Mouse (Mus musculus) hindbrain, embryonic 16.5 days (tissue): ENCODE results near the gene Bend5. TPM values are rescaled to one million over a fixed set of nuclear protein-coding genes. Genes with fewer than 3 reads are reported as not detected.

Experiments used
- ATAC-seq: fragments of 200-750 bp; cut with Nextera tagmentation; 2 replicates; pipeline ENCODE4 v1.8.0; 2017; ENCODE audit warnings: moderate TSS enrichment, moderate library complexity
- H3K27ac ChIP-seq: fragments of 300-500 bp; sonication (generic); 2 replicates; pipeline ENCODE4 v1.5.1; 2014; ENCODE audit warnings: low read depth, mild to moderate bottlenecking, control low read depth, low read length, moderate library complexity
- H3K27me3 ChIP-seq: fragments of 300-500 bp; sonication (generic); replicated peaks from 2 replicates; pipeline ENCODE4 v1.6.1; 2014; ENCODE audit warnings: low read length; ENCODE audit not compliant: control insufficient read depth, insufficient read depth
- H3K36me3 ChIP-seq: fragments of 300-500 bp; sonication (generic); 2 replicates; pipeline ENCODE4 v1.6.1; 2014; ENCODE audit warnings: mild to moderate bottlenecking, low read length, moderate library complexity, mixed read lengths; ENCODE audit not compliant: control insufficient read depth, insufficient read depth
- H3K4me1 ChIP-seq: fragments of 300-500 bp; sonication (generic); 2 replicates; pipeline ENCODE4 v1.6.1; 2014; ENCODE audit warnings: low read depth, low read length; ENCODE audit not compliant: control insufficient read depth, insufficient read depth
- H3K4me2 ChIP-seq: fragments of 300-500 bp; sonication (generic); 2 replicates; pipeline ENCODE4 v1.6.1; 2014; ENCODE audit warnings: mild to moderate bottlenecking, low read length, control low read depth, moderate library complexity
- H3K4me3 ChIP-seq: fragments of 300-500 bp; sonication (generic); 2 replicates; pipeline ENCODE4 v1.5.1; 2014; ENCODE audit warnings: mild to moderate bottlenecking, low read length, control low read depth, moderate library complexity
- H3K9ac ChIP-seq: fragments of 300-500 bp; sonication (generic); 2 replicates; pipeline ENCODE4 v1.6.1; 2014; ENCODE audit warnings: low read depth, mild to moderate bottlenecking, control low read depth, low read length, moderate library complexity
- H3K9me3 ChIP-seq: fragments of 300-500 bp; sonication (generic); 2 replicates; pipeline ENCODE4 v1.6.1; 2014; ENCODE audit warnings: mild to moderate bottlenecking, low read length, moderate library complexity; ENCODE audit not compliant: control insufficient read depth
- WGBS: fragments of 180-500 bp; shearing (Covaris S2); extraction: QIAGEN DNeasy Blood & Tissue Kit; methylation state at CpG from one replicate; pipeline ENCODE4 v1.1.7; 2014; 5-methylcytosine and 5-hydroxymethylcytosine counted together
- polyA plus RNA-seq: library from polyadenylated mRNA; unstranded; fragments of >200 nt; fragmentation: Nextera tagmentation; extraction: Ambion mirVana; gene quantifications from 2 replicates; pipeline ENCODE4 v1.2.1, GENCODE M21; 2015

Bend5 gene
- polyA plus RNA-seq, 1 experiment from 2014 or later = 44.9 TPM

DNA sequence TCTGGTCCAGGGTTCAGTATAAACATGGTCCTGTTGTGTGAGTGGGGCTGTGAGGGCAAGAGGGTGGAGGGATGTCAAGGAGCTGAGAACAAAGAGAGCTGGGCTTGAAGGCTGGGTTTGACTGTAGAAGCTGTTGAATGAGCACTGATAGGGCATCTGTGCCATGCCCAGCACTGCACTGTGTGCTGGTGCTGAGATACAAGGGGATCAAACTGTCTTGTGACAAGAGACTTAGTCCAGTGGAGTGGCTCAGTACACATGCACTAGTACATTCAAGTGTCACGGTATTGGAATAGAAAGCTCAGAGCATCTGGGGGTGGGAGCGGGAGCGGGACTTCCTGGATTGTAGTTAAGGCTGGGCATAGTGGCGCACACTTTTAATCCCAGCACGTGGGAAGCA is 71.4 kb downstream of the Bend5 start:
- Histone ChIP-seq H3K27ac (no peak overlapping the region), H3K27me3 (no peaks in the 10 kb centered on the region), H3K9ac (no peak overlapping the region), H3K4me1 (no peaks in the 10 kb centered on the region), H3K9me3 (no peaks in the 10 kb centered on the region), H3K4me3 (no peak overlapping the region), H3K36me3 (no peaks in the 10 kb centered on the region), H3K4me2 (no peak overlapping the region)
- 70% methylated on average over 5 of the region's 5 CpGs for WGBS
- ATAC-seq = peak; percentile 31; the same call in 1 of the 2 replicates

DNA sequence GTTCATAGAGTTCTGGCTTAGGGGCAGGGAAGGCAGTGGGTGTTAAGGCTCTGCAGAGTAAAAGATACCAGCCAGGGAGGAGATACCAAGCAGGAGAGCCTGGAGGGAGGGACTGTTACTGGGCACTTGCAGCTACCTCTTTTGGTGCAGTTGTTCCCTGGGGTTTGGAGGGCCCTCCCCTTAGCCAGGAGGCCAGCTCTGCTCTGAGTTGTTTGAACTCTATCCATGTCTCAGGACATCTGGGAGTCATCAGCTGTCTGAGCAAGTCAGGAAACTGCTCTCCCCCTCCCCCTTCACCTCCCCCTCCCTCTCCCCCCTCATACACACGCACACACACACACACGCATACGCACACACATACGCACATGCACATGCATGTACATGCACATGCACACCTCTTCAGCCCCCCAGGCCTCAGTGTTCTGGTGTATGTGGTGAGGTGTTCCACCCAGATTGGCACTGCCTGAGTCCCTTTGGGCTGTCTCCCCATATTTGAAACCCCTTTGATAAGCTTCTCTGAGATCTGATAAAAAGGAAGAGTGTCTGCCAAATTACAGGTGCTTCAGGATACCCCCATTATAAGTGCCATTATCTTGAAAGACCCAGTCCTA is 72.5 kb downstream of the Bend5 start:
- 93% methylated on average over 4 of the region's 4 CpGs for WGBS
- no peak for ATAC-seq
- H3K9me3 ChIP-seq = no peaks in the 10 kb centered on the region
- H3K9ac ChIP-seq = no peak overlapping the region
- H3K27ac ChIP-seq = no peak overlapping the region
- H3K4me1 ChIP-seq = no peaks in the 10 kb centered on the region
- no peaks in the 10 kb centered on the region for H3K36me3 ChIP-seq
- H3K4me3 ChIP-seq = no peak overlapping the region
- H3K27me3 ChIP-seq = no peaks in the 10 kb centered on the region
- no peak overlapping the region for H3K4me2 ChIP-seq

DNA sequence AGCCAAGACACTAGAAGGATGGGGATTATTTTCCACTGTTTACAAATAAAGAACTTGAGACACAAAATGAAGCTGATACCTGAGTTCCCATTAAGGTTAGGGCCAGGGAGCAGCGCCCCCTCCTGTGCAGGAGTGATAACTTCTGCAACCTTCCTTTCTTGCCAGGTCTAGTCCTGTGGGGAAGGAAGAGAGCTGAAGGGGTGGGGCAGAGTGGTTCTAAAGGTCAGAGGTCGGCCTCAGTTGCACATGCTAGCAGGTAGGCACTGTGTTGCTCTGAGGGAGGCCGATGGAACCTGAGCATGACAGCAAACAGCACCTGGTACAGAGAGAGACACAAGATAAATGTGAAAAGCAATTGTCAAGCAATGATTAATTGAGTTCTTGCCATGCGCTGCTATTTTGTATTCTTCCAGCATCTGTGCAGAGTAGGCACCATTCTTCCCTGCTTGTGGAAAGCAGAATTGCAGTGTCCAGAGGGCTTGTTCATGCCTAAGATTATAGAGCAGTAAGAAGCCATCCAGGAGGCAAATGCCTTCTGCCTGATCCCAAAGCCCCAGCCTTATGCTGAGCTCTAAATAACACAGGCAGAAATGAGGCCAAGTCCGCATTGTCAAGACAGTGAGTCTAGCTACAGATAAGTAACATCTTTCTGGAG is 79.1 kb downstream of the Bend5 start:
- H3K36me3 ChIP-seq = no peaks in the 10 kb centered on the region
- H3K27ac ChIP-seq = no peak overlapping the region
- no peak overlapping the region for H3K9ac ChIP-seq
- no peak overlapping the region for H3K4me3 ChIP-seq
- H3K4me2 ChIP-seq = no peak overlapping the region
- H3K9me3 ChIP-seq = no peaks in the 10 kb centered on the region
- peak; percentile 77 for ATAC-seq
- 47% methylated on average over 5 of the region's 5 CpGs for WGBS
- peaks cover 2% of the 10 kb centered on the region; the same call in 1 of the 2 replicates for H3K4me1 ChIP-seq
- H3K27me3 ChIP-seq = no peaks in the 10 kb centered on the region

DNA sequence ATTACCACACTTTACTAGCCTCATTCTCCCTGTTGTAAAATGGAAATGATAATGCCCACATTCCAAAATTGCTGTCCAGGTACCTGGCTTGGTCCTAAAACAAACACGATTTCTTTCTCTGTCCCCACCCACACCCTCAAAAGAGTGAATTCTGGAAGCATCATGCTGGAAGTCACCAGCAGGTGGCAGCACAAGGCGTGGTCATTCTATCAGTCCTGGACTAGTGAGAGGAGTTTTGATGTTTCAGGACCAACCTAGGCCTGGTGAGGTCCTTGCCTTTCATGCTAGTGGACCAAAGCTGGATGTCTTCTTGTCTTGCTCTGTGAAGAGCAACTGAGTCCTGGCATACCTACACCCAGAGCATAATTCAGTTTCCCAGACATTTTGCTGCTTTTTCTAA is 81.1 kb downstream of the Bend5 start:
- Histone ChIP-seq H3K36me3 (no peaks in the 10 kb centered on the region), H3K9ac (no peak overlapping the region), H3K4me1 (peaks cover 2% of the 10 kb centered on the region; the same call in 1 of the 2 replicates), H3K4me3 (no peak overlapping the region), H3K4me2 (no peak overlapping the region), H3K9me3 (no peaks in the 10 kb centered on the region), H3K27me3 (no peaks in the 10 kb centered on the region), H3K27ac (no peak overlapping the region)
- no peak for ATAC-seq
- WGBS = 9% methylated on average over 2 of the region's 2 CpGs

DNA sequence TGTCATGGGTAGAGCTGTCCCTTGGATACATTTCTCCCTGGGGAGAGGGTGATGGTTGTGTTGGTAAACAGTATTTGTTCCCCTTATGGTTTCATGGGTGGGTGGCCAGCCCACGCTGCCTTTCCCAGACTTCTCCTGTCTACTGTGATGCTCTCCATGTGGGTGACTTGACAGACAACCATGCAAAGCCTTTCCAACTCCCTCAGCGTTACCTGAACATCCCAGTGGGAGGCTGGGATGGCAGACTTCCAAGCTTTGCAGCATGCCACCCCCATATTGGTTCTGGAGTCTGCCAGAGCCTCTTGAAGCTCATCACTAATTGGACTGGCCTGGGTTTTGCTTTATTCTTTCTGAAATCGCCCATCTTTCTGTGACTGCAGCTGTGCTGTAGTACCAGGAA is 83.9 kb downstream of the Bend5 start:
- ATAC-seq = no peak
- no peak overlapping the region for H3K27ac ChIP-seq
- no peak overlapping the region for H3K4me2 ChIP-seq
- no peak overlapping the region for H3K4me3 ChIP-seq
- WGBS = 73% methylated on average over 3 of the region's 3 CpGs
- H3K9me3 ChIP-seq = no peaks in the 10 kb centered on the region
- H3K9ac ChIP-seq = no peak overlapping the region
- no peaks in the 10 kb centered on the region for H3K27me3 ChIP-seq
- no peaks in the 10 kb centered on the region for H3K36me3 ChIP-seq
- H3K4me1 ChIP-seq = peaks cover 1% of the 10 kb centered on the region; the same call in 1 of the 2 replicates

DNA sequence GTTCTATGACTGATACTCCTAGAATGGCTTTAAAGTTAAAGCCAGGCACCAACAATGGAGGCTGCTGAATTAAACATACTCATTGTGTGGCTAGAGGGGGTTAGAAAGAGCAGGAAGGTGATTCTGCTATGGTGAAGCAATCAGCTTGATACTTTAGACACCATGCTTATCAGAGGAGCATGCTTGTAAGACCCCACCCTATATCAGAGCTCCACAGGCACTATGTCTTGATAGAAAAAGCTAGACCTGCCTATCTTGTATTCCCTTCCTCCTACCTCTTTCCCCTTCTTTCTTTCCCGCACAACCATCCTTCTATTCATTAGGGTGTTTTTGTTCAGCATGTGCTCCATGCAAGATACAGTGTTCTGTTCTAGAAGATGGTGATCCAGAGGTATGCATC is 86.6 kb downstream of the Bend5 start:
- H3K9me3 ChIP-seq = no peaks in the 10 kb centered on the region
- WGBS = 100% methylated on average over 1 of the region's 1 CpGs
- no peaks in the 10 kb centered on the region for H3K4me1 ChIP-seq
- no peaks in the 10 kb centered on the region for H3K36me3 ChIP-seq
- no peaks in the 10 kb centered on the region for H3K27me3 ChIP-seq
- H3K27ac ChIP-seq = no peak overlapping the region
- no peak overlapping the region for H3K9ac ChIP-seq
- ATAC-seq = no peak
- H3K4me2 ChIP-seq = no peak overlapping the region
- no peak overlapping the region for H3K4me3 ChIP-seq

DNA sequence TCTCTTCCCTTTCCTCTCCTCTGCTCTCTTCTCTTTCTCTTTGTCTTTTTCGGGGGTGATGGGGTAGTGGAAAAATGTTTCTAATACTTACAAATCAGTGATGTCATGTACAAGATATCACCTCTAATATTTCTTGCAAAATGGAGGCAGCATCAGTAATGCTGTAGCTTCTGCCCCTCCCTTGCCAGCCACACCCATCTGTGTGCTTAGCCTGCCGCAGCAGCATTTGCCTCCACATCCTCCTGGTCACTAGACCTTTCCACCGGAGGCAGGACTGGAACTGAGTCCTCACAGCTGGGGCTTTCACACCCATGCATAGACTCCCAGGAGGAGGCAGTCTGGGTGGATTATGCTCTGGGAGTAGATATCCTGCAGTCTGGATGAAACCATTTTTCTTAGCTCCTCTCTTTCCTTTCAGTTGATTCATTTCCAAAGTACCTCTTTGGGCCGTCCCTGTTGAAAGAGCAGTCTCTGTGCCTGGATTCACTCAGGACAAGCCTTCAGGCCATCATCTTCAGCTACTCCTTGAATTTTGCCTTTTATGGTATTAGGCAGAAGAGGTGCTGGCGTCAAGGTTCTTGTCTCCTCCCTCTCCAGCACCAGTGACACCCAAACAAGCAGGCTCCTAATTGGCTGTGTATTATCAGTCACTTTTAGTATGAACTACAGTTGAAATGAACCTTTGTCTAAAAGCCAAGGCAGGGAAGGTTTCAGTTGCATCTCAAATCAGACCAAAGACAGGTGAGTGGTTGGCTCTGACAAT is 88.3 kb downstream of the Bend5 start:
- no peak for ATAC-seq
- Histone ChIP-seq H3K27me3 (no peaks in the 10 kb centered on the region), H3K4me1 (no peaks in the 10 kb centered on the region), H3K9me3 (no peaks in the 10 kb centered on the region), H3K4me2 (no peak overlapping the region), H3K36me3 (no peaks in the 10 kb centered on the region), H3K27ac (no peak overlapping the region), H3K9ac (no peak overlapping the region), H3K4me3 (no peak overlapping the region)
- 84% methylated on average over 5 of the region's 5 CpGs for WGBS

DNA sequence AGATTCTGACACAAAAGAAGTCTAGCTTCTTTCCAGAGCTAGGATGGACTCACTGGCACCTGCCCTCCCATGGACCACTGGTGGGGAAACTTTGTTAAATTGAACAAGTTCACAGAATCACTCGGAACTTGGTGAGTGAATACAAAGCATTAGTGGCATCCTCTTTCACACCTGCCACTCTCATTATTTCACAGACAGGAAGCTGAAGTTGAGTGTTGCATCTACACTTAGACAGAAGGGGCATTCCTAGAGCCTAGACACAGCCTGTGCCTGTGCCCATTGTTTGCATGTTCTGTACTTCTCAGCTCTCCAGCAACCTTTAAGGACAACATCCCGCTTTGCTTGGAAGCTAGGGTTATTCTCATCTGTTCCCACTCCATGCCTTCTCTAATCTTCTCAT is 90.1 kb downstream of the Bend5 start:
- Histone ChIP-seq H3K9me3 (no peaks in the 10 kb centered on the region), H3K4me3 (no peak overlapping the region), H3K27ac (no peak overlapping the region), H3K4me2 (no peak overlapping the region), H3K4me1 (no peaks in the 10 kb centered on the region), H3K9ac (no peak overlapping the region), H3K36me3 (no peaks in the 10 kb centered on the region), H3K27me3 (no peaks in the 10 kb centered on the region)
- no peak for ATAC-seq
- WGBS = 91% methylated on average over 2 of the region's 2 CpGs
